9 mouse cellular contexts compared by ENCODE assay signal in the genomic region with DNA sequence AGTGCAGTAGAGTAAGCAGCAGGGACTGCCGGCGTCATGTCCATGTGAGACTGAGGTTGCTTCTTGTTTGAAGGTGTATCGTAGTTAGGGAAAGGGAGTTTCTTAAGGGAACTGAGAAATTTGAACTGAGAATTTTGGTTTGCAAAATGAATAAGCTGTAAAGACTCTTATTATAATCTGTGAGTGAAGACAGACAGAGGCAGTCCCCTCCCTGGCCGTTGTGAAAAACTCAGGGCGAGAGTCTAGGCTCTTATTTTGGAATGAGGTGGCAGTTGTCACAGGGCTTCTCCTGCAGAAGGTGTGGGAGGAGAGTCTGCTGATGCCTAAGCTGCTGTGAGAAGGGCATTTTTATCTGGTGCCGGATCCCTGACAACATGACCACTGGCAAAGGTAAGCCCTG.
DNase-seq lines count a peak whose midpoint lies in the region; ATAC-seq and TF ChIP-seq lines count a peak whose summit lies in the region.
"Had no signal": no experiment of that assay in that cellular context is flagged by ENCODE, and none has a peak within 500 bp of the region (broad histone marks: within the 10 kb centered on the region; RNA-seq: fewer than 3 reads in every experiment).

No protein-coding gene starts in this region.

- H3K4me2 ChIP-seq in stomach, embryonic 16.5 days (ENCODE audit: low read depth, low read length) = no peak overlapping the region

- ATAC-seq in stomach, embryonic 16.5 days (ENCODE audit: insufficient read depth, low FRiP score) = no peak

- 69% methylated on average over 6 of the region's 6 CpGs for WGBS in stomach, embryonic 16.5 days
- WGBS in kidney, adult 2 months = 77% methylated on average over 6 of the region's 6 CpGs

- DNase-seq in frontal cortex, adult 2 months (ENCODE audit: extremely low spot score in 1 of 2, low spot score in 1 of 2) = peak; percentile 47 to 69
- DNase-seq in frontal cortex, postnatal 10 days (ENCODE audit: low spot score in 2 of 2) = no peak
- peak; percentile 65 for DNase-seq in retina, postnatal 1 day
- DNase-seq in retina, embryonic 14.5 days (ENCODE audit: low spot score) = no peak
- peak; percentile 37 to 43 for DNase-seq in left cerebral cortex, adult 2 months (ENCODE audit: extremely low spot score in 1 of 2, low spot score in 2 of 2)
- no peak for DNase-seq in c-Kit-positive CD71-positive TER-119-positive erythroid progenitor cells, embryonic 14.5 days (ENCODE audit: low spot score)
- no peak for DNase-seq in kidney, adult 2 months
- DNase-seq: kidney, adult 18-20 months had no signal

- no peaks in the 10 kb centered on the region; the same call in 1 of the 2 replicates for H3K4me1 ChIP-seq in stomach, embryonic 16.5 days (ENCODE audit: control insufficient read depth, insufficient read depth, low read length)
- H3K4me1 ChIP-seq in kidney, adult 2 months (ENCODE audit: control insufficient read depth, insufficient read depth, low read length) = no peaks in the 10 kb centered on the region

- no peaks in the 10 kb centered on the region for H3K27me3 ChIP-seq in stomach, embryonic 16.5 days (ENCODE audit: control insufficient read depth, insufficient read depth, low read length)
- H3K27me3 ChIP-seq in kidney, adult 2 months (replicated peaks; ENCODE audit: control insufficient read depth, insufficient read depth, low read length) = no peaks in the 10 kb centered on the region

- TF ChIP-seq POLR2A in kidney, adult 2 months (IDR thresholded peaks at IDR 0.05; ENCODE audit: low read depth, low read length) = no peak

- H3K9me3 ChIP-seq in stomach, embryonic 16.5 days (replicated peaks; ENCODE audit: control insufficient read depth, low read length) = no peaks in the 10 kb centered on the region

- H3K27ac ChIP-seq in left cerebral cortex, adult 2 months = peak overlapping the region; percentile 87
- H3K27ac ChIP-seq in stomach, embryonic 16.5 days (ENCODE audit: low read length) = peak overlapping the region; percentile 48
- H3K27ac ChIP-seq in kidney, adult 2 months (ENCODE audit: insufficient read depth, low read depth, low read length) = no peak overlapping the region

- no peak overlapping the region for H3K9ac ChIP-seq in stomach, embryonic 16.5 days (ENCODE audit: low read length)

- H3K4me3 ChIP-seq in left cerebral cortex, adult 2 months = peak overlapping the region; percentile 52
- H3K4me3 ChIP-seq in stomach, embryonic 16.5 days (replicated peaks; ENCODE audit: low read length) = no peak overlapping the region
- H3K4me3 ChIP-seq in kidney, adult 2 months (ENCODE audit: insufficient read depth, low read depth, low read length) = no peak overlapping the region

- intact Hi-C loops in left cerebral cortex, adult 2 months (cut with DNase I) = loop anchor here (1.0 kb wide), 2 partner anchors 22 to 92 kb away; a partner anchor contains a TSS

- no peaks in the 10 kb centered on the region for H3K36me3 ChIP-seq in stomach, embryonic 16.5 days (ENCODE audit: control insufficient read depth, insufficient read depth, low read length)
- H3K36me3 ChIP-seq in kidney, adult 2 months (ENCODE audit: control insufficient read depth, insufficient read depth, low read length) = no peaks in the 10 kb centered on the region

- TF ChIP-seq CTCF in left cerebral cortex, adult 2 months (IDR thresholded peaks at IDR 0.05) = no peak; the same call in 1 of the 2 replicates
- no peak for TF ChIP-seq CTCF in kidney, adult 2 months (conservative IDR thresholded peaks at IDR 0.05; ENCODE audit: insufficient read depth, insufficient read length, low read depth, low read length)

Comparison
In these comparisons a context has a peak if more than half of its experiments do, and no peak if none do; other contexts are left out.
1. DNase-seq: peak in frontal cortex, adult 2 months (2 of 2), retina, postnatal 1 day (single experiment) and left cerebral cortex, adult 2 months (2 of 2); none in frontal cortex, postnatal 10 days (0 of 2), retina, embryonic 14.5 days (single experiment), c-Kit-positive CD71-positive TER-119-positive erythroid progenitor cells, embryonic 14.5 days (single experiment) and kidney, adult 2 months (single experiment).